Mouse (Mus musculus) retina, embryonic 14.5 days (tissue): ENCODE data around the gene Slc25a11.

Experiments
- DNase-seq: peaks from one replicate; pipeline ENCODE4 v3.0.0-alpha.2; 2015; ENCODE audit warnings: low spot score

Gene Slc25a11

DNA sequence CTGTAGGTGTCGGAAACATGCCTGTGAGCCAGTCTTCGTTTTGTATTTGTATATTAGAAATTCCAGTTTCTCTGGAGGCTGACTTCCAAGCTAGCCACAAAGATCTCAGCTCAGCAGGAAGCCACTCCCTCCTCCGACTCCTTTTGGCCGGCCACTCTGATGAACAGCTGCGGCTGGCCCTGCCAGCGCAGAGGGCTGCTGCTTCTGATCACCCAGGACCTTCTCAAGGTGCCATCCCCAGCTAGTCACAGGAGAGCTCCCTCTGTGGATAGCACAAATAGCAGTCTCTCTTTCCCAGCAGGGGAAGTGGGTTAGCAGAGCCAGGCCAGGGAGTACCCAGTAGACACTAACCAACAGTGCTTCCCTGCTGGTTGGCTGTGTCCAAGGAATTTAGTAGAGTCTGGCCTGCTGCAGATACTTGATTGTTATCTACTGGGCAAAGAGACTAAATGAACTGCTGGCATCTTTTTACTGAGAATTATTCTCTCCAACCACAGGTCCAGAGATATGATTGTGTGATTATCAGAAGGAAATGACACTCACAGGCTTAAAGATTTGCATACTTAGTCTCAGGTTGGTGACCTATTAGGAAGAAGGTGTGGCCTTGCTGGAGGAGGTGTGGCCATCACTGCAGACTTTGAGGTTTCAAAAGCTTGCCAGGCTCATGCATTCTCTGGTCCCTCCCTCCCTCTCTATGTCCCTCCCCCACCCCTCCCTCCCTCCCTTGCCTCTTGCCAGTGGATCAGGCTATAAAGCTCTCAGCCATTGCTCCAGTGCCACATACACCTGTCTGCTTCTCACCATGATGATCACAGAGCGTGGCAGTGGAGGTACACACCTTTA lies 25.1 kb downstream of the Slc25a11 start:
- DNase-seq: no peak

DNA sequence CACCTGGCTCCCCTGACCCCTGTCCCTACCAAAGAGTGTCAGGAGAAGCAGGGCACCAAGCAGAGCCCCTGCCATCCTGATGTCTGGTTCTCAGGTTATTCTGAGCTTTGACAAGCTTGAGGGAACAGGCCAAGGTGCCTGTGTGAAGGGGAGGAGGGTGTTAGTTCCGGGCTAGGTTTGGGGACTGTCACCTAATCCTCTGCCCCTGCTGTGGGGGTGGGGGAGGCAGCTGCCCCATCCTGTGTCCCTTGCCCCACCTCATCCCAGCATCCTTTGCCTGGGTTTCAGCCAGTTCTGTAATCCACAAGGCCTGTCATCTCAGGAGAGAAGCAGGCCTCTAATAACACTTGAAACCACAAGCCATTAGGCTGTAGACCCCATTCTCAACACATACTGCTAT lies 28.2 kb downstream of the Slc25a11 start, which contains the start of gene Chrne:
Chrne (minus strand) TSS at position 116 of the 400 bp plus-strand sequence.
- DNase-seq: no peak

DNA sequence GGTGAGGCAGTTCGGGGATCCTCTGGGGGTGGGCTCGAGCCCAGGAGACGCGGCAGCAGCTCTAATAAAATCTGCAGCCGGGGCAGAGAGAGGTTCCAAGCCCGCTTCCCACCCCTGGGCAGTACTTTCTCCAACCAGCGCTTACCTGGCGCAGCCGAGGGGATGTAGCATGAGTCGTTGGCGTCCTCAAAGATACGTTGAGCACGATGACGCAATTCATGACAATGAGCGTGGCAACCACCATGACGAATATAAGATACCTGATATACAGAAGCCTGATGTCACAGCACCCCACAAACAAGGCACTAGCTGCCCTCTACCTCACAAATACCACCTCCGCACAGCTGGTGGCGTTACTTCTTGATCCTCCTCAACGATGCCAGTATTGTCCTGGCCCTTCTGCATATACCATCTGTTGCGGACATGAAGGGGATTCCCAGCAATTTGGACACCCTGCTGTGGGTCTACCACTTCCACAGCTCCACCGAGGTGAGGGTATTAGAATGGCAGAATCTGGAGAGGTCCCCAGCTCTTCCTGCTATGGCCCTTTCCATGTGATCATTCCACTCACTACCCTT lies 31.7 kb downstream of the Slc25a11 start, which contains the start of gene 4930544D05Rik:
4930544D05Rik (plus strand) TSS at position 333 of the 578 bp plus-strand sequence.
- DNase-seq: no peak

DNA sequence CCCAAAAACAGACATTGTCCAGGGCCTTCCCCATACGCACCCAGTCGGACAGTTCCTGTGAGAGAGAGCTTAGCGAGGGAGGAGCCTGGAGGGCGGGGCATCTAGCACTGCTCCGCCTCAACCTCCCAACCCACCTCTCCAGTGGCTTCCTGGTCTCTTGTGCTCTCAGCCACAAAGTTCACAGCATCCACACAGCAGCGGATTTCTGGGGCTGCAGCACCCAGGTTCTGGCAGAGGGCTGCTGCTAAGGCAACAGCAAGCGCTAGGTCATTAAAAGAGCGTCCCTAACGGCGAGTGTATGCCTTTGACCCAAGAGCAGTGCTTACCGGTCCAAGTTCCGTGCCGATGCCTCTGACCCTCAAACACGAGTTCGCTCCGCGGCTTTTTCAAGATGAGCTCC lies 32.2 kb downstream of the Slc25a11 start:
- DNase-seq: peak; percentile 65

DNA sequence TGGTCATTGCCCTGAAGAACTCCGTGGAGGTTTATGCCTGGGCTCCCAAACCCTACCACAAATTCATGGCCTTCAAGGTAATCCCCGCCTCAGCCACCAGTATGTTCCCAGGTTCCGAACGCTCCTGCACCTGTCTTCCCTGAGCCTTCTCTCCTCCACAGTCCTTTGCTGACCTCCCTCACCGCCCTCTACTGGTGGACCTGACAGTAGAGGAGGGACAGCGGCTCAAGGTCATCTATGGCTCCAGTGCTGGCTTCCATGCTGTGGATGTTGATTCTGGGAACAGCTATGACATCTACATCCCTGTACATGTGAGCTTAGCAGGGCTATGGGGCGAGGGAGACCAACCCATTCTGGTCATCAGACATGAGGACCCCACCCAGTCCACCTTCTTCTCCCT lies 34.8 kb downstream of the Slc25a11 start:
- no peak for DNase-seq

DNA sequence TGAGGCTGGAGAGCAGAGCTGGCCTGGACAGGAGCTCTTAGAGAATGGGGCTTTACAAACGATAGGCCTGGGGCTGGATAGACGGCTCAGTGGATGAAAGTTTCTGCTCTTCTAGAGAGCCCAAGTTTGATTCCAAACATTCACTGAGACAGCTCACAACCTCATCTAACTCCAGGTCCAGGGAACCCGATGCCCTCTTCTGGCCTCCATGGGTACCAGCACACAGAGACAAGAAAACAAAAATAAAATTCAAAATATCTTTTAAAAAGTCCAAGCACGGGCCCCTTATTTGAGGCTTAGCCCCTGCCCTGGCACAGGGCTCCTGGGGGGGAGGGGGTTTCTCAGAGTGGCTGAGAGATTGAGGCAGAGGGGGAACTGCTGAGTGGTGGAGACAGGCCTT lies 36.5 kb downstream of the Slc25a11 start:
- DNase-seq: no peak

DNA sequence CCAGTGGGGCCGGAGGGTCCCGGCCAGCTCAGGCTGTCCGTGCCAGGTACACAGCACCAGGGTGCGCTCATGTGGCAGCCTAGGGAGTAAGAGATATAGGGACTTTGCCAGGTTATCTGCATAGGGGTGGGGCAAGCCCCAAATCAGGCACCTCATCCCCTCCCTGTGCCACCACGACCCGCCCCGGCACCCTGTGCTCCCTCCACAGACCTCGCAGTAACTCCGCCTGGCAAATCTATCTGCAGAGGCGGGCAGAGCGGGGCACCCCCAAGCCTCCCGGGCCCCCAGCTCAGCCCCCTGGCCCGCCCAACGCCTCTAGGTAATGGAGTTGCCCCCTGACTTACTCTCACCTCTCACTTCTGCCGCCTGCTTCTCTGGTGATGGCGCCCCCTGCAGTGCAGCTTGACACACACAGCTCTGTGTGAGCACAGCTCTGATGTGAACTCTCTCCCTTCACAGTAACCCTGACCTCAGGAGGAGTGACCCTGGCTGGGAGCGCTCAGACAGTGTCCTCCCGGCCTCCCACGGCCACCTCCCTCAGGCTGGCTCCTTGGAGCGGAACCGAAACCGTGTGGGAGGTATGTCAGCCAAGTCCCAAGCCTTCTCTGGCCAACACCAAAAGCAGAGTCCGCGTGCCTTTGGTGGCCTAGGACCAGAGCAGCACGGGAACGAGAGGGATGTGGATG lies 38.8 kb downstream of the Slc25a11 start:
- peak; percentile 26 for DNase-seq

DNA sequence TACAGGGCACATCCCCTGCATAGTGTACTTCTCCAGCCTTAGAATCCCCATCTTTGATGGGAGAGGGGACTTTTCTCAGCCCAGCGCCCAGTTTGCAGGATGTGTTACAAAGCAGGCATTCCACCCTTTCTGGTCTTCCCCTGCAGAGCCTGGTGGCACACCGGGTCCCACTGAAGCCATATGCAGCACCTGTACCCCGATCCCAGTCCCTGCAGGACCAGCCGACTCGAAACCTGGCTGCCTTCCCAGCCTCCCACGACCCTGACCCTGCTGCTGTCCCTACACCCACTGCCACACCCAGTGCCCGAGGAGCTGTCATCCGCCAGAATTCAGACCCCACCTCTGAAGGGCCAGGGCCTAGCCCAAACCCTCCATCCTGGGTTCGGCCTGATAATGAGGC lies 39.7 kb downstream of the Slc25a11 start:
- DNase-seq: no peak

DNA sequence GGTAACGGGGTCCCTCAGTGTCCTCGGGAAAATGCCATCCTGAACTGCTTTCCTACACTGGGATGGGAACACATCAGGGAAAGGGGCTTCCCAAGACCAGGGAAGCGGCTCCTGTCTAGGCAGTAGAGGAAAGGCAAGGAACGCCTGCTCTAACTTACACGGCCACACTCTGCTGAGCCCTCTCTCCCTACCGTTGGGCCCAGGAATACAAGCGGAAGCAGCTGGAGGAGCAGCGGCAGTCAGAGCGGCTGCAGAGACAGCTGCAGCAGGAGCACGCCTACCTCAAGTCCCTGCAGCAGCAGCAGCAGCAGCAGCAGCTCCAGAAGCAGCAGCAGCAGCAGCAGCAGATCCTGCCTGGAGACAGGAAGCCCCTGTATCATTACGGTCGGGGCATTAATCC lies 40.6 kb downstream of the Slc25a11 start:
- no peak for DNase-seq

DNA sequence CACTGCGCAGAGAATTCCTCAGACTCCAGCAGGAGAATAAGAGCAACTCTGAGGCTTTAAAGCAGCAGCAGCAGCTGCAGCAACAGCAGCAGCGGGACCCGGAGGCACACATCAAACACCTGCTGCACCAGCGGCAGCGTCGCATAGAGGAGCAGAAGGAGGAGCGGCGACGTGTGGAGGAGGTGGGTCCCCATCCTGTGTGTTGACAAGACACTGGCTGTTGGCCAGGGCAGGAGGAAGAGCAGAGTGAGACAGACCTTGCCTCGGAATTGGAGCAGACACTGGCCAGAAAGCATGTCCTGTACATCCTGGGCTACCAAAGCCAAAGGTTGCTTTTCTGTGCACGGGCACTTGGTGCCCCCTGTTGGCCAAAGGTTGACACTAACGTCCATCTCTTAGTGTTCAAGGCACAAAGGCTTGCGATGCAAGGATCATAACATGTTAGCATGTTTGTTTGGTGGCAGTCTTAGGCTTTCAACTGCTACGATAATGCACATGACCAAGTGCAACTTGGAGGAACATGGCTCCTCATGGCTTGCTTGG lies 42.2 kb downstream of the Slc25a11 start:
- DNase-seq: peak; percentile 87

DNA sequence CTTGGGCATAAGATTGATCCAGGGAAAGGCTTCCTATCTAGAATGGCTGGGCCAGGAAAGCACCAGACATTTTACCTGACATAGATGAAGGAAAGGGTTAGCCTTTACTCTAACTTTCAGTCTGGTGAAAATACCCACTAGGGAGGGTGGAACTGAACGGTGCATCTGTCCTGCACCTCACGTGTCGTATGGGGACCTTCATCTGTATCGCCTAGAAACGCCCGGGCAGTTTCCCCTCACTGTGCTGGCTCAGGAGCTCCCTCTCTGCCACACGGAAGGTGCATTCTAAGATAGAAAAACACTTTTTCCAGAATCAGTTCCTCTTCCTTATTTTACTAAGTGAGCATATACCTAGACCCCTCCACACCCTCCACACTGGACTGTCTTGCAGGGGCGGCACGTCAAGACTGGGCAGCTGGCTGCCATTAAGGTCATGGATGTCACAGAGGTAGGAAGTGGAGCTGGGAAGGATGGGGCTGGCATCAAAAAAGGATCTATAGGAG lies 48.8 kb downstream of the Slc25a11 start:
- DNase-seq: no peak

DNA sequence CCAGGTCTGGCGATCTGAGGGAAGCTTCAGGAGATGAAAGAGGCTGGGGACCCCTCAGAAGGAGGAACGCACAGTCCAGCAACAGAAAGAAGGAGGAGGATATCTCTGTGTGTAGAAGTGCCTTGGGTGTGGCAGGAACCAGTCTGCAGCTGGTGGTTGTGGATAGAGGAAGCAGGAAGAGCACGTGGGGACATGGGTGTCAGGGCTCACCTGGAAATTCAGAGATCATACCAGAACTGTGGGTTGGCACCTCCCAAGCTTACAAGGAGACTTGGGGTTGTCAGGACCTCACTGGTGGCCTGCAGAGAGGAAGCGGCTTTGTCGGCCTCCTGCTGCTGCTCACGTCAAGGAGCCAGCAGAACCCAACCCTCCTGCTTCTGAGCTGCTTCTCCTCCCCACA lies 50.0 kb downstream of the Slc25a11 start:
- no peak for DNase-seq

DNA sequence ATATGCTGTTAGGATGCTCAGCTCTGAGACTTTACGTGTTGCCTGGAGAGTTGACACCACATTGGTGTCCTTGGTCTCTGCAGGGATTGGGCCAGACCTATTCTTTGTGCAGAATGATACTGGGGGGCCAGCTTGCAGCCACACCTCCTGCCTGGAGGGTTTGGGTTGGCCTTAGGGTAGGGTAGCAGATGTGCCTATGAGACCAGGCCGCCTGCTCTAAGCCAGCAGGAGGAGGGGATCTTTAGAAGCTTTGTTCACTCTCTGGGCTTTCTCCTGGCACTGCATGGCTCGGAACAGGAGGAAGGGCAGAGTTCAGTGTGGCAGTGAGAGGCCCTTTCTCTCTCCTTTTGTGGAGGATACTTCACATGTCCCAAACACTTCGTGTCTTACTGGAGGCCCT lies 51.2 kb downstream of the Slc25a11 start:
- no peak for DNase-seq

DNA sequence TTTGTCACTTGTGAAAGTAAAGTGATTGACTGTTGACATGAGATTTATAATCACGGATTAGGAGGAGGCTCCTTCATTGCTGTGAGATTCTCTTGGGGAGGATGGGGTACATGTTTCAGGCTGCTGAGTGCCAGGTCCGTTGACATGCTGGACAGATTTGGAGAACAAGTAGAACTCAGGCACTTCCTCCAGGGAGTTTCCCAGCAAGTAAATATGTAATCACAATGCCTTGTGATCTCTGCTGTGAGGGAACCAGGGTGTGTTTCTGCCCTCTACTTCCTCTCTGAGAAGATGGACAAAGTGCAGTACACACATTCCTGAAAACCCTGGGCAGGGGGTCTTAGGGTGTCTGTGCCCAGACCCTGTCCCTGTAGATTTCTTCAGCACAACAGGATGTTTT lies 51.6 kb downstream of the Slc25a11 start:
- no peak for DNase-seq

DNA sequence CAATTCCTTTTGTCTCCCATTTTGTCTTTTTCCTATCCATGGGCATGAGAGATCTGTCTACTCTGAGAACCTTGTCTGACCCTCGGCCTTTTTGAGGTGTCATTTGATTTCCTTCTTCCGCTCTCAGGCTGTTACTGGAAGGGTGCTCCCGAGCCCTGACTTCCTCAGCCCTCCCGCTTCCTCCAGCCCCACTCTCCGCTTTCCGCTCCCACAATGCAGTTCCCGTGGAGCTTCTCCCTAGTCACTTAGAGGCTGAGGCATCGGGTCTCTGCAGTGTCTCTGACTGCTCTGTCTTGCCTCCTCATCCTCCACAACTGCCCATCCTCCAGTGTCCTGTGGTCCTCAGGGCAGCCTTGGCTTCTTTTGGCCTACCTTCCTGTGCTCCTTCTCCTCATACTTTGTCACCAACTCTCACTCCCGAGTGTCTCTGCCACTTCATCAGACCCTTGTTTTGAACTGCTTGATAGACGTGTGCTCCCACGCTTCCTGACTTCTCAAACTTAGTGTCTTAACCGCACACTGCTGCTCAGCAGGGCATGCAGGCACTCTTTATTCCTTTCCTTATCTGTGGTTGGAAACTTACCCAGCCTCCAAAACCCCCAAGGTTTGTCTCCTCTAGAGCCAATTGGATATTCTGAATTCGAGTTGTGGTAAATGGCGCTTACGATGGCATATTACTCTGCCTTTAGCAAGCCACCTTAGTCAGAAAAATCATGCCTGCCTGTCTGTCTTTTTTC lies 52.9 kb downstream of the Slc25a11 start:
- no peak for DNase-seq
